Mouse (Mus musculus) limb, embryonic 15.5 days (tissue): ENCODE measurements around the gene 9130213A22Rik. TPM values are rescaled to one million over a fixed set of nuclear protein-coding genes. Genes with fewer than 3 reads are reported as not detected.

ENCODE experiments used
- ATAC-seq: fragments of 200-750 bp; cut with Nextera tagmentation; 2 replicates; pipeline ENCODE4 v1.8.0; 2017; ENCODE audit warnings: low read depth, moderate TSS enrichment; ENCODE audit not compliant: insufficient number of reproducible peaks, low FRiP score, low TSS enrichment
- H3K27ac ChIP-seq: fragments of 300-500 bp; sonication (generic); 2 replicates; pipeline ENCODE4 v1.5.1; 2015; ENCODE audit warnings: moderate library complexity, mild to moderate bottlenecking, inconsistent platforms
- H3K27me3 ChIP-seq: fragments of 300-500 bp; sonication (generic); 2 replicates; pipeline ENCODE4 v1.6.1; 2015; ENCODE audit warnings: inconsistent platforms
- H3K36me3 ChIP-seq: fragments of 300-500 bp; sonication (generic); 2 replicates; pipeline ENCODE4 v1.6.1; 2015; ENCODE audit warnings: inconsistent platforms
- H3K4me1 ChIP-seq: fragments of 300-500 bp; sonication (generic); 2 replicates; pipeline ENCODE4 v1.6.1; 2015; ENCODE audit warnings: inconsistent platforms
- H3K4me2 ChIP-seq: fragments of 300-500 bp; sonication (generic); 2 replicates; pipeline ENCODE4 v1.6.1; 2015; ENCODE audit warnings: mild to moderate bottlenecking, inconsistent platforms
- H3K4me3 ChIP-seq: fragments of 300-500 bp; sonication (generic); 2 replicates; pipeline ENCODE4 v1.5.1; 2015; ENCODE audit warnings: mild to moderate bottlenecking, inconsistent platforms
- H3K9ac ChIP-seq: fragments of 300-500 bp; sonication (generic); 2 replicates; pipeline ENCODE4 v1.6.1; 2015; ENCODE audit warnings: inconsistent platforms
- H3K9me3 ChIP-seq: fragments of 300-500 bp; sonication (generic); 2 replicates; pipeline ENCODE4 v1.6.1; 2016; ENCODE audit warnings: inconsistent platforms
- WGBS: fragments of 180-500 bp; shearing (Covaris S2); methylation state at CpG from one replicate; pipeline ENCODE4 v1.1.7; 2015; 5-methylcytosine and 5-hydroxymethylcytosine counted together
- polyA plus RNA-seq: library from polyadenylated mRNA; unstranded; fragments of >200 nt; fragmentation: Nextera tagmentation; extraction: Ambion mirVana; gene quantifications from 2 replicates; pipeline ENCODE4 v1.2.1, GENCODE M21; 2015

The 9130213A22Rik gene
- polyA plus RNA-seq, 1 experiment from 2014 or later, result 0.49 TPM

DNA sequence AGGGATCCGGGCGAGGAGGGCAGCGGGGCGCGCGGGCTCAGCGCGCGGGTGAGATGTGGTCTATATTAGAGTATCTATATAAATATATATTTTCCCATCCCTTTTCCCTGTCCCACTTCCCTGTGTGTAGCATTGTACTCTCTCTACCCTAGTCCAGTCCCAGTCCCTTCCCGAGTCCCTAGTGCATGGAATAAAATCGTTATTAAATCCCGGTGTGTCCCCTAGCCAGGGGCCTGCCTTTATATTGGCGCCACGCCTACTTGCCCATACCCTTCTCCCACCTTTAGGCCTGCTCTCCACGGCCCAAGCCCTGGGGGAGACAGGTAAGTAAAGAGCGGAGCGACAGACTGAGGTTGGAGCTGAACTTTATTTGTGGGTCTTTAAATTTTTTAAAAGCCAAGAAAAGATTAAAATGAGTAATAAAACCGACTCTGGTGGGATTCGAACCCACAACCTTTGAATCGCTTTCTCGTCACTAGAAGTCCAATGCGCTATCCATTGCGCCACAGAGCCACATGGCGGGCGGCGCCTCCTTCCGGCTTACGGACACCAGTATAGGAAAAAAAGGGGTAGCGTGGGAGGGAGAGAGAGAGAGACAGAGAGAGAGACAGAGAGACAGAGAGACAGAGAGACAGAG lies 785 bp upstream of the 9130213A22Rik start:
- peak overlapping the region; percentile 74 for H3K9ac ChIP-seq
- 1% methylated on average over 29 of the region's 29 CpGs for WGBS
- ATAC-seq, result 0 out of 2 replicates have a peak, but pooled peaks have one; percentile 1
- peak overlapping the region; percentile 95 for H3K27ac ChIP-seq
- no peaks in the 10 kb centered on the region for H3K9me3 ChIP-seq
- no peaks in the 10 kb centered on the region for H3K36me3 ChIP-seq
- peaks cover 49% of the 10 kb centered on the region for H3K4me1 ChIP-seq
- H3K4me3 ChIP-seq, result peak overlapping the region; percentile 82
- H3K4me2 ChIP-seq, result peak overlapping the region; percentile 97
- H3K27me3 ChIP-seq, result peaks cover 2% of the 10 kb centered on the region; the same call in 1 of the 2 replicates

DNA sequence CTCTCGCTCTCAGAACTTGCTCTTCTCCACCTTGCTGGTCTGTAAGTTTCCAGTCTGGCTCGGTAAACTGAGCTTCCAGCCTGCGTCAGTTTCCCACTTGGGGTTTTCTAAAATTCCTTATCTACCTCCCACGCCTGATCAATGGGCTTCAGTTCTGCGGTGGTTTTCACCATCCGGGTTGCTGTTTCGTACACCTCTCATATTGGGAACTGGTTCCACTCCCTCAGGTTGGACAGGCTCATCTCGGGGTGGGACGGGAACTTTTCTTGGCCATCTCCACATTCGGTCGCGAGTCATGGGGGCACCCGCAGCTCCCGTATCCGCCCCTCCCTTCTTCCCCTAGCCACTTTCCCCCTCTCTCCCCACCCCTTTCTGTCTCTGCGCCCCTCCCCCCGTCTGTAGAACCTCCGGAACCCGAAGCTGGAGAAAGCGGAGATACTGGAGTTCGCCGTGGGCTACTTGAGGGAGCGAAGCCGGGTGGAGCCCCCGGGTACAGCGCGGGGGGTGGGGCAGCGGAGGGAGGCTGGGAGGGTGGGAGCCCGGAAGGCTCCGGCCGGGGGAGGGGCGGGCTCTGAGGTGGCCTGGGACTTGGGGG lies 551 bp downstream of the 9130213A22Rik start:
- under 1% methylated on average over 31 of the region's 32 CpGs for WGBS
- Histone ChIP-seq H3K27me3 (0 out of 2 replicates have a peak, but pooled peaks cover 2% of the 10 kb centered on the region), H3K4me1 (peaks cover 59% of the 10 kb centered on the region)

DNA sequence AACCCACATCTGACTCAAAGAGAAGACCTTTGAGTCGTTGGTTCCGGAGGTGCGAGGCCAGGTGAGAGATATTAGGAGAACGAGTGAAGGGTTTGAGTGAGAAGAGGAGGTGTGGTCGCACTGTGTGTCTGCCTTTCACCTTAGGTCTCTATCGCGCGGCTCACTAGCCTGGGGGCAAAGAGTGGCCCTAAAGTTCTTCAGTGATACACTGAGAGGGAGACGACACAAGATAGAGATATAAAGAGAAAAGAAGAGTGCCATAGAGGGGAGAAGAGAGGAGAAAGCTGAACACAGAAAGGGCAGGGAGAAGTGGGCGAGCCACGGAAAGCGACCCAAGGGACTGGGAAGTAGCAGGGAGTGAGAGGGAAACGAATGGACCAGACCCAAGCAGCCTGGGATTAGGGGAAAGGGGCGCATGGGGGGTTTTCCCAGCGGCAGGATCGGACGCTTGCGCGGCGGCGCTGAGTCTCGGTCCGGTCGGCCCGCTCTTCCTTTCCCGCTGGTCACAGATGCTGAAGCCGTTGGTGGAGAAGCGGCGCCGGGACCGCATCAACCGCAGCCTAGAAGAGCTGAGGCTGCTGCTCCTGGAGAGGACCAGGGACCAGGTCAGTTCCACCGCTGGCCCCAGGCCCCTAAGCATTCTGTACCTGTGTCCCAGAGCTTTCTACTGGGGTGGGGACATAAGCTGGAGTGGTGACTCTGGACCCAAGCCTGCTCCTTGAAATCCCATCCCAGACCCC lies 1.2 kb downstream of the 9130213A22Rik start:
- 1% methylated on average over 31 of the region's 33 CpGs for WGBS
- Histone ChIP-seq H3K9me3 (no peaks in the 10 kb centered on the region), H3K9ac (peak overlapping the region; percentile 74; the same call in 1 of the 2 replicates), H3K27me3 (0 out of 2 replicates have a peak, but pooled peaks cover 2% of the 10 kb centered on the region), H3K4me3 (peak overlapping the region; percentile 82), H3K36me3 (no peaks in the 10 kb centered on the region), H3K4me1 (peaks cover 55% of the 10 kb centered on the region), H3K27ac (peak overlapping the region; percentile 95), H3K4me2 (peak overlapping the region; percentile 97)
- no peak for ATAC-seq

More for the DNA sequence above, 551 bp downstream of the 9130213A22Rik start:
- Histone ChIP-seq H3K9me3 (no peaks in the 10 kb centered on the region), H3K4me3 (peak overlapping the region; percentile 82), H3K27ac (peak overlapping the region; percentile 95), H3K4me2 (peak overlapping the region; percentile 97), H3K36me3 (no peaks in the 10 kb centered on the region), H3K9ac (peak overlapping the region; percentile 74)
- no peak for ATAC-seq

DNA sequence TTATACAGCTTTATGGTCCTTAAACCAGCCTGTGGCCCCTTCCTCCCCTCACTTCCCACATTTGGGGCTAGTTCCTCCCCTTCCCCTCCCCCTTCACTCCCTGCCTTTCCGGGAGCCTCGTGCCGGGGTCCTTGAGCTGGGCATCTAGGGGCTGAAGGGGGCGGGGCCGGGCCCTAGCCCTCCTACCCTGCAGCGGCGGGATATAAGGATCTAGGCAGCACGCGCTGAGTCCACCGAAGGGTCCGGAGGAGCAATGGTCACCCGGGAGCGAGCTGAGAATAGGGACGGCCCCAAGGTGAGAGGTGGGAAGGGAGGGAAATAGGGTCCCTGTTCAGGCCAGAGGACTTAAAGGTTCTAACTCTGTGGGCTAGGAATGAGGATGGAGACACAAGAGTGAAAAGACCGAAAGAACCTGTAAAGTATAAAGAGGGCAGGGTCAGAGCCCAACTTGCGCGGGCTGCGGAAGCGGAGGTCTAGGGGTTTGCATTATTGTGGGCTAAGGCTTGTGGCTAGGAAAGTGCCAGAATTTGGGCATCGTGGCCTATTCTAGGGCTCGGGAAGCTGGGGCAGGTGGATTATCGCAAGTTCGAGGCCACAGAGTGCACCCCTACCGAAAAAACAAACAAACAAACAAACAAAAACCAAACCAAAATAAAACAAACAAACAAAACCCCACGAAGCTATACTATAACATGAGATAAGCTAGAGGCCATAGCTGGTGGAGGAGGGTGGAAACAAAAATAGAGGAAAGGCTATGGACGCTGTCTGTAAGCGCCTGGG lies 2.0 kb downstream of the 9130213A22Rik start, which contains the start of gene Hes7:
Hes7 (plus strand) TSS at position 184 of the 780 bp plus-strand sequence.
- Histone ChIP-seq H3K36me3 (no peaks in the 10 kb centered on the region), H3K4me1 (peaks cover 49% of the 10 kb centered on the region), H3K9ac (peak within 1 kb of the TSS; percentile 74; the same call in 1 of the 2 replicates), H3K4me2 (peak within 1 kb of the TSS; percentile 97), H3K27ac (peak within 1 kb of the TSS; percentile 95; the same call in 1 of the 2 replicates), H3K27me3 (0 out of 2 replicates have a peak, but pooled peaks cover 2% of the 10 kb centered on the region), H3K4me3 (peak within 1 kb of the TSS; percentile 82), H3K9me3 (no peaks in the 10 kb centered on the region)
- WGBS, result 2% methylated on average over 27 of the region's 27 CpGs
- no peak for ATAC-seq

DNA sequence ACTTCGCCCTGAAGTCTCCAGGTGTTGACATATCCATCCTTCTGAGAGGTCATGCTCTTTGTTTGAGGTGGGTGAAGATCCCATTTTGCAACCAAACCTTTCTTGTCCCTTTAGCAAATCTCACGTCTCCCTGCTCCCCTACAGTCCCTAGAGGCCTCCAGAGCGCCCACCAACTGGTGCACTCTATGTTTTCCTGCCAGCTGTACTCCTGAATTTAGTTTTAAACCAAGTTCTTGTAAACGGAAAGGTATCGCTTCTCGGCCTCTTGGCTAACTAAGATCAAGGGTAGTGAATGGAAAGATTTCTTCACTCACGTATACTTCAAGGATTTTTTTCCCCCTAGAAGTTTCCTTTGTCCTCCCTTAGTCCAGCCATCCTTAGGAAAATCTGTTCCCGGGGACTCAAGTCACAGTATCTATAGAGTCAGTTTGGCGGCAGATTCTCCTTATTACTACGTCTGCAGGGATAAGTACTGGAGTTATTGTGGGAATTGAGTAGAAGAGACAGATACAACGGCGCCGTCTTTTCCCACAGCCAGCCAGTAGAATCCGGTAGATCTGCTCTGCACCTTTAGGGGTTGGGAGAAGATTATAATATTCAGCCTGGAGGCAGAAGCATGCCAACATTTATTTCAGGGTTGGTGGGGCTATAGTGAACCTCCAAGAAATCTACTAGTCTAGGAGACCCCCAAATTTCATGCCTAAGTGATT lies 2.8 kb downstream of the 9130213A22Rik start:
- Histone ChIP-seq H3K4me1 (peaks cover 49% of the 10 kb centered on the region), H3K36me3 (no peaks in the 10 kb centered on the region), H3K4me3 (peak overlapping the region; percentile 82), H3K4me2 (peak overlapping the region; percentile 97), H3K27me3 (0 out of 2 replicates have a peak, but pooled peaks cover 2% of the 10 kb centered on the region), H3K9ac (no peak overlapping the region), H3K9me3 (no peaks in the 10 kb centered on the region), H3K27ac (no peak overlapping the region)
- WGBS, result 34% methylated on average over 14 of the region's 14 CpGs
- ATAC-seq, result no peak

DNA sequence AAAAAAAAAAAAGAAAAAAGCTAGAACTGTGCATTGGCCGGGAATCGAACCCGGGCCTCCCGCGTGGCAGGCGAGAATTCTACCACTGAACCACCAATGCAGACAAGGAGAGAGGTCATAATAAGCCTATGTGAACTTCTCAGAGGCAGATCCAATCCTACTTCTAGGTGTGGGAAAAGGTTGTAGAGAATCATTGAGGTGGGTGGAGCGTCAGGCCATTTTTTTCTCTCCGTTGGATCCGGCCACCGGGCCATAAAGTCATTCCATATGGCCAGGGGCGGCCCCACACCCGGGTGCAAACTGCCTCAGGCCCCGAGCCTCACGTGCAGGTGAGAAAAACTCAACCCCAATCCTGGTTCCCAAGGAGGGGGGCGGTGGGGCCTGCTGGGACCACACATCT lies 3.6 kb downstream of the 9130213A22Rik start:
- peak overlapping the region; percentile 90; the same call in 1 of the 2 replicates for H3K27ac ChIP-seq
- H3K9ac ChIP-seq, result no peak overlapping the region
- peak overlapping the region; percentile 97 for H3K4me2 ChIP-seq

DNA sequence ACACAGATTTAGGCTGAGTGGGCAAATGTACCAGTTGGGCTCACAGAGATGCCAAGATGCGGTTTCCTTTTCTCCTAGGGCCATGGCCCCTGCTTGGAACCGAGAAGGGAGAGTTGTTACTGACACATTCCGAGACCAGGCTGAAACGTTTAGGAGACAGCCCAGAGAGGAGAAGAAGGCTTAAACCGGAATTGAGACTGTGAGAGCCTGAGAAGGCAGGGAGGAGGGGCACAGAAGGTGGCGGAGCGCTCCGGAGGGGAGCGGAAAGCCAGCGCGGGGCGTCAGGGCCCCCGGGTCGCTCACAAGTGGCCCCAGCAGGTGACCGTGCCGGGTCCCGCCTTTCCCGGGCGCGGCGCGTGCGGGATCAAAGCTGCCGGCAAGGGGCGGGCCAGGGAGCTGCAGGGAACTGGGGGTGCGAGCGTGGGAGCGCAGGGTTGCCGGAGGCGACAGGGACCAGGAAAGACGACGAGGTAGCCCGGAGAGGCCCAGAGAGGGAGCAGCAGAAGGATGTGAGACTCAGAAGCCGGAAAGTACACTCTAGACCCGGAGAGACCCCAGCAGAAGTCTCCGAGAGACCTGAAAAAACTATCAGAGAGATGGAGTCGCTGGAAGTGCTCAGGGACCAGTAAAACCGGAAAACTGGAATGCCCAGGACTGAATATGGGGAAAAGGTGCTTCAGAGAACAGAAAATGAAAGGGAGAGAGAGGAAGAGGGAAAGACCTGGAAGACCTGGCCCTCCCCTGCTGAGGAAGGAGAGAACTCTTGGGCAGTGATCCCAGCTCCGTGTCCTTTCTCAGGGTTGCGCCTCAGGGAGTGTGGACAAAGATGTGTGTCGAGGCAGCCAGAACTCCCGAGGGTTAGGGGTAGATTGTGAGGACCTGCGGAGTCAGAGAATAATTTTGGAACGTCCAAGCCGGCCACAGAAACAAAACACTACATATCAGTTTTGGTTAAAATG lies 4.4 kb downstream of the 9130213A22Rik start:
- Histone ChIP-seq H3K4me2 (peak overlapping the region; percentile 97), H3K27me3 (0 out of 2 replicates have a peak, but pooled peaks cover 2% of the 10 kb centered on the region), H3K4me1 (peaks cover 47% of the 10 kb centered on the region), H3K4me3 (peak overlapping the region; percentile 76), H3K9ac (peak overlapping the region; percentile 70), H3K9me3 (no peaks in the 10 kb centered on the region), H3K27ac (peak overlapping the region; percentile 90), H3K36me3 (no peaks in the 10 kb centered on the region)
- WGBS, result under 1% methylated on average over 45 of the region's 45 CpGs
- ATAC-seq, result no peak

More for the DNA sequence above, 3.6 kb downstream of the 9130213A22Rik start:
- H3K4me3 ChIP-seq, result peak overlapping the region; percentile 76
- H3K9me3 ChIP-seq, result no peaks in the 10 kb centered on the region
- H3K36me3 ChIP-seq, result no peaks in the 10 kb centered on the region
- 0 out of 2 replicates have a peak, but pooled peaks cover 2% of the 10 kb centered on the region for H3K27me3 ChIP-seq
- H3K4me1 ChIP-seq, result peaks cover 49% of the 10 kb centered on the region
- 0% methylated on average over 15 of the region's 15 CpGs for WGBS
- ATAC-seq, result no peak; the same call in 1 of the 2 replicates

DNA sequence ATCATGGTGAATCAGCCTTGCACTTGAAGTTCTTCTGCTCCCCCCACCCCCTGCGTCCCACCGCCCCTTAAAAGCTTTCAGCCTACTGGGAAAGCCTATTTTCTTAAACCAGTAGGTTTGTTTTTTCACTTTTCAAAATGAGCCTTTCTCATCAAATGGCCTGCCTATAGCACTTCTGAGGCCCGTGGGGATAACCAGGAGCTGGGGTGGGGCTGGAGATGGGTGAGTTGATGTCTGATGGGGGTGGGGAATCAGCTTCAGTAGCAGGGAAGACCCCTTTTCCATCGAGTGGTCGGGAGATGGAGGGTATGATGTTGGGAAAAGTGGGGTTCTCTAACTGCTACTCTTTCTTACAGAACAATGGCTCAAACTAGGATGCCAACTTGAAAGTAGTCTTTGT lies 5.5 kb downstream of the 9130213A22Rik start:
- no peak overlapping the region for H3K9ac ChIP-seq
- 0 out of 2 replicates have a peak, but pooled peaks cover 2% of the 10 kb centered on the region for H3K27me3 ChIP-seq
- no peak overlapping the region for H3K27ac ChIP-seq
- WGBS, result 49% methylated on average over 5 of the region's 5 CpGs
- H3K4me2 ChIP-seq, result no peak overlapping the region
- ATAC-seq, result no peak
- H3K36me3 ChIP-seq, result no peaks in the 10 kb centered on the region
- peaks cover 46% of the 10 kb centered on the region for H3K4me1 ChIP-seq
- H3K9me3 ChIP-seq, result no peaks in the 10 kb centered on the region
- peak overlapping the region; percentile 76 for H3K4me3 ChIP-seq

DNA sequence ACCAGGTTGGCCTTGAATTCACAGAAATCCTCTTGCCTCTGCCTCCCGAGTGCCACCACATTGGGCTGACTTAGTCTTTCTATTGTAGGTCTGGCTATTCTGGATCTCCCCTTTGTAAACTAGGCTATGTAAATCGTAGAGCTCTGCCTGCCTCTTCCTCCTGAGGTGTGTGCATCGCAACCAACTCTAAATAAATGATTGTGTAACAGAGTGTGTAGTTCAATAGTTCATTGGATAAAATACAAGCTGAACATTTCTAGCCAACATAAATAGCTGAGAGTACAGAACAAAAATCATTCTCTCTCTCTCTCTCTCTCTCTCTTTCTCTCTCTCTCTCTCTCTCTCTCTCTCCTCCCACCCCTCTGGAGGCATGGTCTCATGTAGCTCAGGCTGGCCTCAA lies 7.8 kb downstream of the 9130213A22Rik start:
- Histone ChIP-seq H3K27me3 (no peaks in the 10 kb centered on the region), H3K36me3 (peaks cover under 1% of the 10 kb centered on the region), H3K4me2 (no peak overlapping the region), H3K9me3 (no peaks in the 10 kb centered on the region), H3K4me1 (peaks cover 24% of the 10 kb centered on the region), H3K27ac (no peak overlapping the region), H3K9ac (no peak overlapping the region), H3K4me3 (no peak overlapping the region)
- WGBS, result 81% methylated on average over 3 of the region's 3 CpGs
- ATAC-seq, result no peak

DNA sequence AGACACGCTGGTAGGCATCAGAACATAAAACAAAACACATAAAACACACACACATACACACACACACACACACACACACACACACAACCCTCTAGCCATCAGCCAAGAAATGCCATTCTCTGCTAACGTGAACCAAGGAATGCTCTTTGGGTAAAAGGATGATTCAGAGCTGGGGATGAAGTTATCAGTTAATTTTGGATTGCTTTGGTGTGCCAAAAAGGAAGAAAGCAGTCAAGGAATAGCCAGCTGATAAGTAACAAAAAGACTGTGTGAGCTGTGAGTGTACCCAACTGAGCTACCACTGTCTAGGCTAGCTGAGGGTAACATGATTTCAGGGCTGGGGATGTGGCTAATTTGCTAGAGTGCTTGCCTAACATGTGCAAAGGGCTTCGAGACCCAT lies 8.4 kb downstream of the 9130213A22Rik start:
- no peak for ATAC-seq
- WGBS, result 64% methylated on average over 3 of the region's 3 CpGs
- H3K9me3 ChIP-seq, result no peaks in the 10 kb centered on the region
- no peak overlapping the region for H3K4me2 ChIP-seq
- no peak overlapping the region for H3K9ac ChIP-seq
- H3K4me3 ChIP-seq, result no peak overlapping the region
- no peaks in the 10 kb centered on the region for H3K27me3 ChIP-seq
- H3K36me3 ChIP-seq, result peaks cover 7% of the 10 kb centered on the region
- peaks cover 19% of the 10 kb centered on the region for H3K4me1 ChIP-seq
- H3K27ac ChIP-seq, result no peak overlapping the region
